Mouse (Mus musculus) brain, embryonic 14.5 days (tissue): ENCODE data around the gene Sohlh2.

Experiments used
- CTCF ChIP-seq: fragments of 200-500 bp; IDR thresholded peaks from 2 replicates; pipeline ENCODE4 v1.5.1; 2012; ENCODE audit warnings: inconsistent platforms, mild to moderate bottlenecking, moderate library complexity, borderline replicate concordance; ENCODE audit not compliant: insufficient read depth, insufficient read length; ENCODE audit errors: extremely low read depth
- POLR2A ChIP-seq: fragments of 200-500 bp; IDR thresholded peaks from 2 replicates; pipeline ENCODE4 v1.6.1; 2012; ENCODE audit warnings: mild to moderate bottlenecking, inconsistent platforms, borderline replicate concordance; ENCODE audit not compliant: poor library complexity, insufficient read depth, insufficient read length, severe bottlenecking; ENCODE audit errors: extremely low read depth

DNA sequence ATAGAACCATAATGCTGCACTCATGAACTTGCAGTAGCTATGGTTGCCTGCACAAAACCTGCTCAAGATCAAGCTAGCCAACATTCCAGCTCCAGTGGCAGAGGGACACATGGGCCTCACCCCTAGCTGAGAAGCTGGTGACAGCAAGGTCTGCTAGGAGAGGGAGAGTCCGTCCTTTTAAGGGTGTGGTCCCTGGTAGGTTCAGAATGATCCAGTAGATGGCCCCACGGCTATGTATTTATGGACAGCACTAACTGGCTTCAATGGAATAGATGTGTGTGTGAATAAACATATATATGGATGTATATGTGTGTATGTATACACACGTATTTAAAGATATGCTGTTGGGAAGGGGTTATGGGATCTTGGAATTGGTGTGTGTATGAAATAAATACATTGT, 9.3 kb upstream of the Sohlh2 start:
- TF ChIP-seq CTCF = no peak
- no peak for TF ChIP-seq POLR2A
